Mouse (Mus musculus): ENCODE data around the gene Panx2. TPM values are rescaled to one million over a fixed set of nuclear protein-coding genes. Genes with fewer than 3 reads are reported as not detected.
A peak's percentile ranks its signal among the peaks of the same experiment; 100 is the strongest.

Gene Panx2
- polyA plus RNA-seq (2016; fragmentation: Nextera tagmentation; extraction: Ambion mirVana) = 0.28 and 0.47 TPM in 2 replicates

DNA sequence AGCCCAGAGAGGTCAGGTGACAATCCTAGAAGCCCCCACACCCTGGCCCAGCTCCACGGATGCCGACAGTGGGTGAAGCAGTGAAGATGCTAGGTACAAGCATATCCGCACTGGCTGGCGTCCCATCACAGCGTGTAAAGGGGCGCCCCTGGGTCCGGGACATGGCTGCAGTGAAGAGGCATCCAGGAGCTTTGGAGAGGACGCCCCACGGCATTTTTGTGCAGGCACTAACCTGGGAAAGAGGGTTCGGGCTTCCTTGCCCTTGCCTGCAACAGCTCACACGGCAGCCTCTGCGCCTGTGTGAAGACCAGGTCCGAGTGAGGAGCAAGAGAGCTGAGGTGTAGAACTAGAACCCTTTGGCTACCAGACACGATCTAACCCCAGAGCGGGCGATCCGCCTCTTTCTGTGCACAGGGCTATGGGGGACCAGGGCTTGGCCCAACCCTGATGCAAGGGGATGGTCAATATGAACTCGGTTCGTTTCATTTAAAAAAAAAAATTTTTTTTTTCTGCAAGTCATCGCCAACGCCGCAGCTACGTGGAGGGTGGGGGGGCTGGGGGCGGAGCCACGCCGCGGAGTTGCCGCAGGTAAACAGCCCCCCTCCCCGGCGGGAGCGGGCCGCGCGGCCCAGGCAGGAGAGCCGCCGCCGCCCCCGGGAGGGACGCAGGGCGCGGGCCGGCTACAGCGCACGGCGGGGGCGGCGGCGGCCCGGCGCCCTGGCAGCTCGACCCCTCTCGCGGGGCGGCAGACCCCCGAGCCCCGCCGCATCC is at the start of gene Panx2:
Gene Panx2, plus strand, starts transcription at position 574 of the 771 bp plus-strand sequence.
- peaks cover 15% of the 10 kb centered on the region for H3K4me1 ChIP-seq
- DNase-seq (ENCODE audit: low spot score) = peak; percentile 46
- no peaks in the 10 kb centered on the region for H3K9me3 ChIP-seq (replicated peaks)
- H3K27ac ChIP-seq (replicated peaks) = peak within 1 kb of the TSS; percentile 87
- 2% methylated on average over 57 of the region's 57 CpGs for WGBS
- H3K36me3 ChIP-seq = no peaks in the 10 kb centered on the region
- H3K4me3 ChIP-seq = peak within 1 kb of the TSS; percentile 79
- peaks cover 95% of the 10 kb centered on the region for H3K27me3 ChIP-seq (ENCODE audit: low read depth, poor library complexity, severe bottlenecking)

GRCm38 (mm10) chr15:89016722-89017121 is 42.8 kb upstream of the Panx2 start:
- DNase-seq (ENCODE audit: low spot score) = no peak
- 91% methylated on average over 3 of the region's 3 CpGs for WGBS
- H3K9me3 ChIP-seq (replicated peaks) = no peaks in the 10 kb centered on the region
- no peaks in the 10 kb centered on the region for H3K27me3 ChIP-seq (ENCODE audit: low read depth, poor library complexity, severe bottlenecking)
- H3K27ac ChIP-seq (replicated peaks) = no peak overlapping the region
- H3K4me3 ChIP-seq = no peak overlapping the region
- H3K36me3 ChIP-seq = no peaks in the 10 kb centered on the region
- H3K4me1 ChIP-seq = no peaks in the 10 kb centered on the region

DNA sequence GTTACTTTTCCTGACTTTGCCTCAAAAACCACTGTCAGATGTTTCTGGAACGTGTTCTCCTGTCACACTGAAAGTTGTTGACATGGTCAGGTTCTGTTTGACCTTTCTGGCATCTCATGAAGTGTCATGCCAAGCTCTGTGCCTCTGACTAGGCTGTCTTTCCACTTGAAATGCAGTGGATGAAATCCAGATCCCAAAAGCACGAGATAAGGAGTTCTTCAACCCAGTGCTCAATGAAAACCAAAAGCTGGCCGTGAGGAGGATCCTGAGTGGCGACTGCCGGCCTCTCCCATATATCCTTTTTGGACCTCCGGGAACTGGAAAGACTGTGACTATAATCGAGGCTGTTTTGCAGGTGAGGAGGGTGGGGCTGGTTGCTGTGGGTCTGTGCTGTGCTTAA is 39.4 kb upstream of the Panx2 start:
- Histone ChIP-seq H3K36me3 (no peaks in the 10 kb centered on the region), H3K9me3 (replicated peaks) (no peaks in the 10 kb centered on the region), H3K4me1 (0 out of 2 replicates have a peak, but pooled peaks cover 4% of the 10 kb centered on the region), H3K27ac (replicated peaks) (no peak overlapping the region), H3K27me3 (ENCODE audit: low read depth, poor library complexity, severe bottlenecking) (no peaks in the 10 kb centered on the region), H3K4me3 (no peak overlapping the region)
- WGBS = 85% methylated on average over 7 of the region's 7 CpGs
- no peak for DNase-seq (ENCODE audit: low spot score)

DNA sequence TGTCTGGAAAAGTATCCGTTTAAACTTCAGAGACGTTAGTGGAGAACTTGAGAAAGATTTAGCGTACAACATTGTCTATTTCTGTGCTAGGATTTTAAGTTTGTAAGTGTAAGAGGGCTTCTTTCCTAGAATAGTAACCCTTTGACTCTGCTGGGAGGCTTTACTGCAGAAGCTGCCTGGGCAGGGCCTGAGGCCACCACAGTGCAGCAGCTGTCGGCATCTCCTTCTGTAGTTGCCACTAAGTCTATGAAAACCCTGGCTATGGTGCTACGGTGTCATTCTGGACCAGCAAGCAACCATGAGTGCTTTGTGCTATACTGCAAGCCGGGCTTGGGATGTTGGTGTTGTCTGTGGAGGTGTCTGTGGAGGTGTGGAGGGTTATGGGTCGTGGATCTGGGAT is 39.0 kb upstream of the Panx2 start:
- Histone ChIP-seq H3K27me3 (ENCODE audit: low read depth, poor library complexity, severe bottlenecking) (no peaks in the 10 kb centered on the region), H3K36me3 (no peaks in the 10 kb centered on the region), H3K9me3 (replicated peaks) (no peaks in the 10 kb centered on the region), H3K4me1 (0 out of 2 replicates have a peak, but pooled peaks cover 4% of the 10 kb centered on the region), H3K4me3 (no peak overlapping the region), H3K27ac (replicated peaks) (no peak overlapping the region)
- WGBS = 92% methylated on average over 7 of the region's 7 CpGs
- DNase-seq (ENCODE audit: low spot score) = no peak

DNA sequence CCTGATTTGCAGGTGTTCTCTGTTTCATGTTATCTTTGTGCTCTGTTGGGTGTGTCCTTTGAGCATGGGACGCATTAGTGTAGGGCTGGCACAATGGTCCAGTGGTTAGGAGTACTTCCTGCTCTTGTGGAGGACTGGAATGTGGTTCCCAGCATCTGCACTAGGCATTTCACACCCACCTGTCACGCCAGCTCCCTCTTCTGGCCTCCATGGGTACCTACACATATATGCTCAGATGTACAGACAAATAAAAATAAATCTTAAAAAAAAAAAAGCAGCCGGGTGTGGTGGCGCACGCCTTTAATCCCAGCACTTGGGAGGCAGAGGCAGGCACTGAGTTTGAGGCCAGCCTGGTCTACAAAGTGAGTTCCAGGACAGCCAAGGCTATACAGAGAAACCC is 15.2 kb upstream of the Panx2 start:
- H3K27me3 ChIP-seq (ENCODE audit: low read depth, poor library complexity, severe bottlenecking) = no peaks in the 10 kb centered on the region
- H3K36me3 ChIP-seq = no peaks in the 10 kb centered on the region
- no peak overlapping the region for H3K27ac ChIP-seq (replicated peaks)
- peaks cover 8% of the 10 kb centered on the region; the same call in 1 of the 2 replicates for H3K9me3 ChIP-seq (replicated peaks)
- H3K4me3 ChIP-seq = no peak overlapping the region
- no peaks in the 10 kb centered on the region for H3K4me1 ChIP-seq
- WGBS = 77% methylated on average over 5 of the region's 5 CpGs
- no peak for DNase-seq (ENCODE audit: low spot score)

GRCm38 (mm10) chr15:89046356-89046755 is 13.2 kb upstream of the Panx2 start:
- H3K27me3 ChIP-seq (ENCODE audit: low read depth, poor library complexity, severe bottlenecking) = no peaks in the 10 kb centered on the region
- no peak overlapping the region for H3K27ac ChIP-seq (replicated peaks)
- no peak overlapping the region for H3K4me3 ChIP-seq
- no peaks in the 10 kb centered on the region for H3K36me3 ChIP-seq
- no peak for DNase-seq (ENCODE audit: low spot score)
- no peaks in the 10 kb centered on the region for H3K4me1 ChIP-seq
- H3K9me3 ChIP-seq (replicated peaks) = peaks cover 8% of the 10 kb centered on the region; the same call in 1 of the 2 replicates
- WGBS = 81% methylated on average over 4 of the region's 4 CpGs

GRCm38 (mm10) chr15:89054666-89055065 is 4.9 kb upstream of the Panx2 start:
- Histone ChIP-seq H3K4me1 (peaks cover 9% of the 10 kb centered on the region), H3K36me3 (no peaks in the 10 kb centered on the region), H3K27me3 (ENCODE audit: low read depth, poor library complexity, severe bottlenecking) (peaks cover 49% of the 10 kb centered on the region), H3K27ac (replicated peaks) (no peak overlapping the region), H3K4me3 (no peak overlapping the region), H3K9me3 (replicated peaks) (no peaks in the 10 kb centered on the region)
- WGBS = 90% methylated on average over 7 of the region's 7 CpGs
- no peak for DNase-seq (ENCODE audit: low spot score)

GRCm38 (mm10) chr15:89058736-89059135 is 798 bp upstream of the Panx2 start:
- WGBS = 36% methylated on average over 6 of the region's 6 CpGs
- DNase-seq (ENCODE audit: low spot score) = no peak
- H3K27me3 ChIP-seq (ENCODE audit: low read depth, poor library complexity, severe bottlenecking) = peaks cover 90% of the 10 kb centered on the region
- H3K4me1 ChIP-seq = peaks cover 15% of the 10 kb centered on the region
- peak overlapping the region; percentile 79 for H3K4me3 ChIP-seq
- H3K9me3 ChIP-seq (replicated peaks) = no peaks in the 10 kb centered on the region
- no peaks in the 10 kb centered on the region for H3K36me3 ChIP-seq
- no peak overlapping the region for H3K27ac ChIP-seq (replicated peaks)

GRCm38 (mm10) chr15:89060032-89060681 is 623 bp downstream of the Panx2 start:
- H3K27ac ChIP-seq (replicated peaks) = peak overlapping the region; percentile 87
- peak overlapping the region; percentile 79 for H3K4me3 ChIP-seq
- 2% methylated on average over 46 of the region's 48 CpGs for WGBS
- no peaks in the 10 kb centered on the region for H3K36me3 ChIP-seq
- peaks cover 95% of the 10 kb centered on the region for H3K27me3 ChIP-seq (ENCODE audit: low read depth, poor library complexity, severe bottlenecking)
- peaks cover 15% of the 10 kb centered on the region for H3K4me1 ChIP-seq
- DNase-seq (ENCODE audit: low spot score) = peak; percentile 70
- no peaks in the 10 kb centered on the region for H3K9me3 ChIP-seq (replicated peaks)

DNA sequence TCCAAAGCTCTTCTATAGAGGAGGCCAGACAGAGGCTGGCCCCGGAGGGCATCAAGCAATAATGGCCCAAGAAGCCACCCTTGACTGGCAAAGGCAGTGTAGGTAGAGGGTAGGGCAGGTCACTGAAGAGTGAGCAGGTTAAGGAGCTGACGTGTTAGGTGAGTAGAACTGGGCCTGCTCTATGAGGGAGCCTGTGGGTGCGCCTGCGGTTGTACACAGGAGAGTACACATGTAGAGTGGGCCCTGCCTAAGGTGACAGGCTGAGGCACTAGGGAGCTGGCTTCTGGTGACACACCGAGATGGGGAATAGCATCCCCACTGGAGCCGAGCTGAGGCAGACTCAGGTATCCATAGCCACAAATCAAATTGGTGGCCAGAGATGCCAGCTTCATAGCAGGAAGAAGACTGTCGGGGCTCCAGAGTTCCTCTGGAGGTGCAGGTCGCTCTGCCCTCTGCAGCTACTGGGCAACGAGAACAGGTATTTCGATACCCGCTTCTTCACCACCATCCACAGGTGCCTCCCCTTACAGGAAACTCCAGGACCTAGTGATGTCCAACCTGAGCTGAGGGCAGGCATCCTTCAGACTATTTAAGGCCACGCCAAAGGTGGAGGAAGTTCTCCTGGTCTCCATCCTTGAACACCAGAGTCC is 1.4 kb downstream of the Panx2 start:
- 90% methylated on average over 12 of the region's 12 CpGs for WGBS
- Histone ChIP-seq H3K27me3 (ENCODE audit: low read depth, poor library complexity, severe bottlenecking) (peaks cover 95% of the 10 kb centered on the region), H3K4me3 (peak overlapping the region; percentile 79)

DNA sequence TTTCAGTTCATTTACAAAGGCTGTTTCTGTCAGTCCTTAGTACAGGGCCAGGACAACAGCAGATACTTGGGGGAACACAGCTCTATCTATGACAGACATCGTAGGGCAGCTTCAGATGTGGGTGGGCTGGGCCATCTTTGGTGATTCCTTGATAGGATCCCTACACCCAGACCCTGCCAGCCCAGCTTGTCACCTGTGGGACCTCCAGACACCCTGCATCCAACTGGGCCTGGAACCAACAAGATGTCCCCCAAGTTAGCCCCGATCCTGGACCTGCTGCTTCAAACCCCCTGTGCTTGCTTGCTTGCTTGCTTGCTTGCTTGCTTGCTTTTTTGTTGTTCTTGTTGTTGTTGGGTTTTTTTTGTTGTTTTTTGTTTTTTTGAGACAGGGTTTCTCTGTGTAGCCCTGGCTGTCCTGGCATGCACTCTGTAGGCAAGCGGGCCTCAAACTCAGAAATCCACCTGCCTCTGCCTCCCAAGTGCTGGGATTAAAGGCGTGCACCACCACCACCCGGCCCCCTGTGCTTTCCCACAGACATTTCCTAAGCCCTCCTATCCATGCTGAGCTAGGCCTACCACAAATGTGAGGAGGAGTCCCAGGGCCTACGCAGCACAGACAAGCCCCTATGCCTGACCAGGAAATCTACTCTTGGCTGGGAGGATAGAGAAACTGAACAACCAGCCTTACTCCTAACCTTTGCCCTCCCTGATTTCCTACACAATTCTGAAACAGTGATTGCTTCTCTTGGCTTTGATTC is 2.4 kb downstream of the Panx2 start:
- DNase-seq (ENCODE audit: low spot score) = no peak
- 86% methylated on average over 6 of the region's 6 CpGs for WGBS

More for the DNA sequence above, 1.4 kb downstream of the Panx2 start:
- no peaks in the 10 kb centered on the region for H3K36me3 ChIP-seq
- no peaks in the 10 kb centered on the region for H3K9me3 ChIP-seq (replicated peaks)
- H3K27ac ChIP-seq (replicated peaks) = no peak overlapping the region
- no peak for DNase-seq (ENCODE audit: low spot score)
- H3K4me1 ChIP-seq = peaks cover 15% of the 10 kb centered on the region

GRCm38 (mm10) chr15:89062518-89062910 is 3.0 kb downstream of the Panx2 start:
- 88% methylated on average over 5 of the region's 5 CpGs for WGBS
- Histone ChIP-seq H3K27me3 (ENCODE audit: low read depth, poor library complexity, severe bottlenecking) (peaks cover 96% of the 10 kb centered on the region), H3K36me3 (no peaks in the 10 kb centered on the region), H3K4me3 (no peak overlapping the region), H3K27ac (replicated peaks) (no peak overlapping the region), H3K9me3 (replicated peaks) (no peaks in the 10 kb centered on the region), H3K4me1 (peaks cover 19% of the 10 kb centered on the region)
- DNase-seq (ENCODE audit: low spot score) = no peak

More for the DNA sequence above, 2.4 kb downstream of the Panx2 start:
- H3K4me3 ChIP-seq = no peak overlapping the region
- H3K27ac ChIP-seq (replicated peaks) = no peak overlapping the region
- peaks cover 15% of the 10 kb centered on the region for H3K4me1 ChIP-seq
- no peaks in the 10 kb centered on the region for H3K36me3 ChIP-seq
- no peaks in the 10 kb centered on the region for H3K9me3 ChIP-seq (replicated peaks)
- H3K27me3 ChIP-seq (ENCODE audit: low read depth, poor library complexity, severe bottlenecking) = peaks cover 96% of the 10 kb centered on the region
